Mouse (Mus musculus) yolk sac, embryonic 10.5 days (tissue): ENCODE data around the gene Gapdh.

Experiments used
- DNase-seq: peaks from one replicate; pipeline ENCODE4 v3.0.0-alpha.2; 2017; ENCODE audit warnings: low spot score

Gene Gapdh

DNA sequence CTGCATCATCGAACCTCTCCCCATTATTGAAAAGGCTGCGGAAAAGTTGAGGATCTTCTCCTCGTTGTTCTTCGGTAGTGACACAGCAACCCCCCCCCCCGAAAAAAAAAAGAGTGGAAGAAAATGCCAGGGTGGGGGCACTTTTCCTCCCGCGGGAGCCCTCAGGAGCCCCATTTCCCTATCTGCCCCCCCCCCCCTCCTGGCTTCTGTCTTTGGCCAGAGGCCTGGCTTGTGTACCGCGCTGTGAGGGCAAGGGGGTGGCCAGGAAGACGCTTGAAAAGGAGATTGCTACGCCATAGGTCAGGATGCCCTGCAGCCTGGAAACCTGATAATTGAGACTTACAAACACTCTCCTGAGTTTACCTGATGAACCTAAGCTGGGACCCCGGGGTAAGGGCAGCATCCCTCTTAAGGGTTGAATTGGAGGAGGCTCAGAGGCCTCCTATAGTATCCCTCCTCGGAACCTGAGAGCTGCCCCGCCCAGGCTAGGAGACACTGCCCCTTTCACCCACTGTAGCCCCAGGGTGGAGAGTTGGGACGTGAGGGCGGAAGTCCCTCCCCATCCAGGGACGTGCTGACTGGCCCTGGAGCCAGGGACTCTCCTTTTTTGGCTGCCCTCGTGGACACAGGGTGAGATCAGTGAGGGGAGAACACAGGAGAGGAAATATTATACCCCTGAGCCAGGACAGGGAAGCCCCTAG, at the start of gene Gapdh:
Gene Gapdh (minus strand): TSS at position 417 of the 701 bp plus-strand sequence.
- DNase-seq = peak; percentile 87

DNA sequence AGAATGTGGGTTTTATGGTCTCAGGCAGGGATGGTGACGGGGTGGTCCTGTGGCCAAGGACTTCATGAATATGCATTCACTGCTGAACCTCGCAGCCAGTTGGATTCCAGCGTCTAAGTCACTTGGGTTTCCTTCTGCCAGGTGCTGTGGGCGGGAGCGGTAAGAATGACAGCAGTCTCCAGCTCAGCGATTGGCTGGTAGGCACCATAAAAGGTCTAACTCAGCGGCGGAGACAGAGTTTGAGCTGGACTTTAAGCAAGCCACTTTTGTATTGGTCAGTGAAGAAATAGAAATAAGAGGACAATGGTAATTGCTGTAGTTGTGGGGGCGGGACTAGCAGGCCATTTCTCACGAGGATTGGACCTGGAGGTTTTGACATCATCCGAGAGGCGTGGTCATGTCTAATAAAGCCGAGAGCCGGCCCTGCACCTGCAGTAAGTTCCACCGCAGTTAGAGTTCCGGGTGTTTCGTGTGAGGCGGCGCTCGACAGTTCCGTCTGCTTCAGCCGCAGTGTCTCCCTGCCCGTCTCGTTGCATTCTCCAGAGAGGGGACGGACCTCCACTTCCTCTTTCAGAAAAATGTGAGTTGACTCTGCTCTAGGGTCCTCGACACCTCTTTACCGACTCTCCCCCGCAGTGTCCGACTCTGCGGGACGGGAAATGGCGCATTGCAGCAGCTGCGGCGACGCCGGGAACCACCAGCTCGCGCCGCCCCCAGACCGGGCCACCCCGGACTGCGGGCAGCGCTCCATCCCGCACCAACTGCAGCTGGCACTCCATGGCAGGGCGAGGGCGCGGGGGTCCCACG, 49.1 kb upstream of the Gapdh start, which contains the start of gene Vamp1:
Gene Vamp1 (plus strand): TSS at position 404 of the 807 bp plus-strand sequence.
- DNase-seq = peak; percentile 96

DNA sequence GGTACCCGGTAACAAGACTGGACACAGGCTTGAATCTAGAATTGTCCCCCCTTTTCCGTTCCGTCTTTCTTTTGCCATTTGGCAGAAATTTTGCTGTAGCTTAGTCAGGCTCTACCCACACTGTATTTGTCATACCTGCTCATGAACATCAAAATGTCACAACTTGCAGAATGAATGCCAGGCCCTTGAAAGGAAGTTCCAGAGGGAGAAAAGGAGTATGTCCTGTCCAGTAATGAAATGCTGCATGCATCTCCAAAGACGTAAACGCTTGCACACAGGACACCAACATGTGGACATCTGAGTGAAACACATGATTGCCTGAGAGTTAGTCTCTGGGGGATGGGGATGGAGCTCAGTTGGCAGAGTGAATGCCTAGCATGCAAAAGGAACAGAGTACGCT, 47.4 kb upstream of the Gapdh start:
- no peak for DNase-seq

DNA sequence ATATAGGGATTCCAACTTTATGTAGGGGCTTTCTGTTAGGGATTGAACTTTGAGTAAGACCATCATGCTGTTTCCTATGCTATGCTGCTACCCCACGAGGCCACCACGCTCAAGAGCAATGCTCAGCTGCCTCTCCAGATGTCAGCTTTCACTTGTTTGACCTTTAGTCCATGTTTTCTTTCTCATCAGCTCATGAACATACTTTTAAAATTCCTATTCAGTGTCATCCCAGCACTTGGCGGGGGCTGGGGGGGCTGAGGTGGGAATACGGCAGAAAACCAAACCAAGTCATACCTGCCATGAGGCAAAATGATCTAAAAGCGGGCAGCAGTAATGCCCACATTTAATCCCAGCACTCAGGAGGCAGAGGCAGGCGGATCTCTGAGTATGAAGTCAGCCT, 46.9 kb upstream of the Gapdh start:
- no peak for DNase-seq

DNA sequence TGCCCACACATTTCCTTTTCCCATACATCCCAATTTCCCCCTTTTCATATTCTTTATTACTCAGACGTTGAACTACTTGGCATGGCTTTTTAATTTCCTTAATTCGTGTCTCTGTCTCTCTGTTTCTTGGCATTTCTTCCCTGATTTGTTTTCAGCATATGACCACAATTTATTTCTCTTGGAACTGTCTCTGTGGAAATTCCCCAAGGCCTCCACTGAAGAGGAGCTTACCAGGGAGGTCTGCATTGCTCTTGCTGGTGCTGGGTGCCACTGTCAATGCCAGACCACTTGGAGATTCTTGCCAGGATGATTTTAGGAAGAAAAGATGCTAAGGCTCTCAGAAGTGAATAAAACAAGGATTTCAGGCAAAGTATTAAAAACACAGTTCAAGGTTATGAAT, 46.4 kb upstream of the Gapdh start:
- DNase-seq = no peak

DNA sequence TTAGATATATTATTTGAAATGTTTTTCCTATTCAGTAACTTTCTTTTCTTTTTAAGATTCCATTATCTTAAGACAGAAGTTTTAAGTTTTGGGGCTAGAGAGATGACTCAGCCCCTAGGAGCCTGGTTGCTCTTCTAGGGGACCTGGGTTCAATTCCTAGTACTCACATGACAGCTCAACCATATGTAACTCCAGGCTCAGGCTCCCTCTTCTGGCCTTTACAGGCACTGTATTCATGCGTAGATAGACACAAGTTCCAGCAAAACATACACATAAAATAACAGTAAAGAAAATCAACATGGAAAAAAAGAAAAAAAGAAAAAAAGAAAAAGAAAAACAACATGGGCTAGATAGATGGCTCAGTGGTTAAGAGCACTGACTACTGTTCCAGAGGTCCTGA, 44.2 kb upstream of the Gapdh start:
- DNase-seq = no peak

DNA sequence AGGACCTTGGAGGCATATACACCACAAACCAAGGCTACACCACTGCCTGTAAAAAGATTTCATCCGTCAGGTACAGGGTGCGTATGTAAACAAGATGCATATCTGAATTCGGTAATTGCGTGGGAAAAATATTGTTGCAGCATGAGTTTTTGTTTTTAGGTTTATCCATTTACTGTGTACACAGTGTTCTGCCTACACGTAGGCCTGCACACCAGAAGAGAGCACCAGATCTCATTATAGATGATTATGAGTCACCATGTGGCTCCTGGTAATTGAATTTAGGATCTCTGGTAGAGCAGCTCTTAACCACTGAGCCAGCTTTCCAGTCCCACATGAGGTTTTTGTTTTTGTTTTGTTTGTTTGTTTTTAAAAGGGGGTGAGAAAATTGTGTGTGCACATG, 30.9 kb upstream of the Gapdh start:
- no peak for DNase-seq

DNA sequence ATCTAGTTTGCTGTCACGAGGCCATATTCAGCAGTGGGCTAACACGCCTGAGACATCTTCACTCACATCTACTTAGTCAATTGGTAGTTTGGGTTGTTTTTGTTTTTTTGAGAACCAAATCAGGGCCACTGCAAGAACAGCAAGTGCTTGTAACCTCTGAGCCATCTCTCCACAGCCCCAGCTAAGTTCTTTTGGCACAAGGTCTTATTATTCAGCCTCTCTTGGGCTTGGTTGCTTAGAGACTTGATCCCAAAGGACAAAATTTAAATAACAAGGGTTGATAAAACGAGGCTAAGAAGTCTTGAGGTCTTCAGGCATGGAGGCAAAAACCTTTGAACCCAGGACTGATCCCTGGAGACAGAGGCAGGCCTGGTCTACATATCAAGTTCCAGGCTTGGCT, 30.0 kb upstream of the Gapdh start:
- no peak for DNase-seq

DNA sequence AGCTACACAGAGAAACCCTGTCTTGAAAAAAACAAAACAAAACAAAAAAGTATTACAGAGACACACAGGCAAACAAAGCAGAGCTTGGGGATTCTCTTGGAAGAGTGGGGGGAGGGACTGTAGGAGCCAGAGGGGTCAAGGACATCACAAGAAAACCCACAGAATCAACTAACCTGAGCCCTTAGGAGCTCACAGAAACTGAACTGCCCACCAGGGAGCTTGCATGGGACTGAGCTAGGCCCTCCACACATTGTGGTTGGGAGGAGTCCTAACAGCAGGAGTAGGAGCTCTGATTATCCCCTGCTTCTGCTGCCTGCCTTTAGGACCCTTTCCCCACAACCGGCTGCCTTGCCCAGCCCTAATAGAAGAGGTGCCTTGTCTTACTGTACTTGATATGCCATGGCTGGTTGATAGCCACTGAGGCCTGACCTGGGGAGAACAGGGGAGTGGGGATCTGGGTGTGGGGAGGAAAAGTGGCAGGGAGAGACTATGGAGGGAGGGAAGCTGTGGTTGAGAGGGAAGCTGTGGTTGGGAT, 29.3 kb upstream of the Gapdh start:
- no peak for DNase-seq

DNA sequence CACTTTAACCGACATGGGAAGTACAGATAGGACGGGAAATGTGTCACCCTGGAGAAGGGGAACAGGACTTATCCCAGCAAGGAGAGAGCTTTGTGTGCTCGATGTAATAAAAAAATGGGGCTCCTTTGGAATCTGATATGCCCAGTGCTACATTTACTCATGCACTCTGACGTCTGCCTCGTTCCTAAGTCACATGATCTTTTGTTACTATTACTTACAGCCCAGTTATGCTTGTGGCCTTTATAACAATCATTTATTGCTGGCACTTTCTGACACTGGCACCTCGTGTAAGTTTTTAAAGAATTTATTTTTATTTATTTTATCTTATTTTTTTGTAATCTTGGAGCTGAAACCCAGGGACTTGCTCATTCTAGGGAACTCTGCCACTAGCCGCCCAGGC, 27.1 kb upstream of the Gapdh start:
- DNase-seq = no peak

DNA sequence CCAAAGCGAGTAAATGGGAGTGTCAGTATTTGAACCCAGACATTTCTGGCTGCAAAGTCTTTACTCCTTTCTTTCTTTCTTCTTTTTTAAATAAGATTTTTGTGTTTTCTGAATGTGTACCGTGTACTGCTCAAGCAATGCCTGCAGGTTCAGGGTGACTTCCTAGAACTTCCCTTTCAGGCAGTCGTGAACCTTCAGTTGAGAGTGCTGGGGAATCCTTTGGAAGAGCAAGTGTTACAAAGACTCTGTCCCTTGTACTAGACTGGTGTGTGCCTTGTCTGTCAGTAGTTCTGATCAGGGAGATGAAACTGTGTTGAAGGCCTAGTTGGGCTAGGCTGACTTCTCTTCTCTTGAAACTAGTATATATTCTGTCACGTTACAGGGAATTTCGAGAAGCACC, 26.6 kb upstream of the Gapdh start:
- no peak for DNase-seq

DNA sequence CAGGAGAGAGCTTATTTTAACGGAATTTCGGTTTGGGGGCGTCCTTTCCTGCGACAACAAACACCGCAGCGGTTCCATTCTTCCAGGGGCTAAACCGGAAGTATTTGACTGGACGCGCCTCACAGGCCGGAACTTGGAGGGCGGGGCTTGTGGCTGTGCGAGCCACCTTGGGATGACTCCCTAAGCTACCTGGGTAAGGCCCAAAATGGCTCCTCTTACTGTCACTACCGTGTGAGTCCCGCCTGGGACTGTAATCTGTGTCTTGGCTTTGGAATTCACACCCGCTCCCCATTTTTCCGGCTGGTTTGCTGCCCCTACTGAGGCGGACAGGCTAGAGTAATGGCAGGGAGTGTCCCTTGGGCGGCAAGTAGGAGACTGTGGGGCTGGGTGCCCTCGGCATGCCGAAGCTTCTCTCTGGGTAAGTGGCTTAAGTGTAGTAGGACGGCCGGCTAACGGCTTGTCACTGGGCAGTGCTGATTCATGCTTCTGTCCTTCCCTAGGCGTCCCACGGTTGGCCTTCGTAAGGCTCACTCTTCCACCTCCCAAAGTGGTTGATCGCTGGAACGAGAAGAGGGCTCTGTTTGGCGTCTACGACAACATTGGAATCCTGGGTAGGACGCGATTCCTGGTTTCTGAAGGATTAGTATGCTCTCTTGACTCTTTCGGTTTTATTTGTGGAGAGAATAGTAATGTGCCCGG, 25.9 kb upstream of the Gapdh start:
- DNase-seq = peak; percentile 96

DNA sequence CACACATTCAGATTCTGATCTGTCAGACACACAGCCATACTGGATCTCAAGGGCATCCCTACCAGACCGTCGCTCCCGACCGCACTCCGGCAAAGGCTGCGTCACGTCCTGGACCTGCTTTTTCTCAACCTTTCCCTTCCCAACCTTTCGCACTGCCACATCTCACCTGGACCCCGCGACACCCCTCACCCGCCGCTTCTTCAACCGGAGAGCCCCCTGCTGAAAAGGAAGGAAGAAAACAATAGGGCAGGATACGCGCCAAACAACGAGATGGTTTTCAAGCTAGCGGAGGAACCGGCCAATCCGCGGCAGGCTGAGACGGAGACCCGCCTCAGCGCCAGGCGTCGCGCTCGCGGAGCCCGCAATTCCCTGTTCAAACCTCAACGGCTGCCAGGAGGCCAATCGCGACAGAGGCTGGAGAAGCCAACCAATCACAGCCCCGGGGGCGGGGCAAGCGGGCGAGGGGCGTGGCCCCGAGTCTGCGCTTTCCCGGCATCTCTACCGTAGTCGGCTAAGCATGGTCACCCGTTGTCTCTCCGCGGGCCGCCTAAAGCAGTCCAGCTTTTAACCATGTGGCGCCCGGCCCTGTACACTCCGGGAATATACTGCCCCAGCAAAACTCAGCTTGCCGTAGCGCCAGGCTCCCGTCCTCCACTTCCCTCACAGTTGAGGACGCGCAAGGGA, 25.2 kb upstream of the Gapdh start, which contains the start of the genes Ncapd2 and Mrpl51:
Gene Ncapd2 (minus strand): TSS at position 370 of the 684 bp plus-strand sequence.
Gene Mrpl51 (plus strand): TSS at position 470 of the 684 bp plus-strand sequence.
- DNase-seq = peak; percentile 99

DNA sequence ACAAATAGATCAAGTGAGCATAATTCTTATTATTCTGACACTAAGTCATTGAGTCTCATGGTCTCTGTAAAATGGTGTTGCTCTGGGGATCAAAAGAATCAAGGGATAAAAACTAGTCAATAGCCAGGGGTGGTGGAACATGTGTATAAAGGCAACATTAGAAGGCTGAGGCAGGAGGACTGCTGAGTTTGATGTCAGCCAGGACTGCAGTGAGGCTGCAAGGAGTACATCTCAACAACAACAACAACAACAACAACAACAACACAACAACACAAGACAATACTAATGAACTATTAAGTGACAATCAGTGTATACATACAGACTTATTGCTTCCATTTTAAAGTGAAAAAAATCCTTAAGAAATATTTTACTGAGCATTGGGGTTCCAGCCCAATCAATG, 24.5 kb upstream of the Gapdh start:
- DNase-seq = no peak

DNA sequence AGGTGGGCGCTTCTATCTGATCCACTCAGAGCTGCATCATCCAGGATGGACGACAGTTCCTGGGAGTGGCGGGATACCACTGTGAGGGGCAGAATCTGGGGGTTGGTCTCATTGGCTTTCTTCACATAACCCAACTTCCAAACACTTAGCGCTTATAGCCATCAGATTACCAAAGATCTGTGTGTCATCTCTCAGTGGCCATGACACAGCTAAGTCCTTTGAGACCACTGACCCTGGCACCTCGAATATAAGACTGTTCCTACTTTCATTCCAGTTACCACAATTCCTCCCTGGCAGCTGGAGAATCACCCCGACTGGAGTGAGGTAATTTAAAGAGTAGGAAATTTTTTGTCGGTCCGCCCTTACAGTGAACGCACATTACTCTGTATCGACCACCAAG, 19.9 kb upstream of the Gapdh start:
- no peak for DNase-seq

DNA sequence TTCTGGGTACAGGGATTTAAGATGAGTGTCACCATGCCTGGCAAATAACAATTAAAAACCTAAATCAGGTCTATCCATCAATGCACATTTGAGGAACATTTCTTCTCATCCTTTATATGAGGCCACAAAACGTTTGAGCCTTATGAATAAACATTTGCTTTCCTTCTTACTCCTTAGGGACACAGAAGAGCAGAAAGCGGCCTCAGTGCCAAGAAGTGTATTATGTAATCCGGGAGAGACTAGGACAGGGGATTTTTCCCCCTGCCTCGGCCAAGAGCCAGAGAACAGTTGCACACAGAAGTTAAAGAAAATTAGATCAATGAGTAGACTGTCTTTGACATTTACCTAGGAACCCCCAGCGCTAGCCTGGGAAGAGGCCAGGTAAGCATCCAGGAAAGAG, 15.9 kb upstream of the Gapdh start:
- DNase-seq = no peak

DNA sequence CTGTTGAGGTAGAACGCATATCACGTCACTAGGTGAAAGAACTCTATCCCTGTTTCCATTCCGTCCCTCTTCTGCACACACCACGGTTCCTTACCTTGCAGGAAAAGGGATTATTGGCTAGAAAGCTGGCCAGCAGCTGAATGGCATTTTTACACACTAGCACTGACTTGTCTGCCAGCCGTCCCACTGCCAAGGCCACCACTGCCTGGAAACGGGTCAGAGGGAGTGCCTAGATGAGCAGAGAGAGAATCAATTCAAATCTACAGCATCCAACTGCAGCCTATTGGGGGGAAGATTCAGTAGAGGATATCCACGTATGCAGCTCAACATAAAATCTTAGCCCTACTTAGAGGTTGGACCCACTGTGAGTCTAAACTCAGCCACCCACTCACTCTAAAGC, 13.3 kb upstream of the Gapdh start:
- no peak for DNase-seq

DNA sequence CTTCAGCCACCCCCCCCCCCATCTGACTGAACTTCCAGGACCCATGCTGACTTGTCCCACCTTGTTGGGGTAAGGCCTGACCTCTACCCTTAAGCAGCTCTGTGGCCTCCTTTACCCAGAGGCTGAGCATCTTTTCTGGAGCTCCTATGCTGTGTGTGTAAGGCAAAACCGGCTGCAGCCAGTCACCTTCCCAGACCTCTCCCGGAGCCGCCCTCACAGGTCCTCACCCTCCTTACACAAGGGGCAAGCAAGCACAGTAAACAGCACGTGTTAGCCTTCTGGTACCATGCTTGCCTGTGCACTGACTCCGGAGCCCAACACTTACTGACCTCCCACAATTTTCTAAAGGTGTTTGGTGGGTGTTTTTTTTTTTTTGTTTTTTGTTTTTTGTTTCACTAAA, 9.2 kb upstream of the Gapdh start:
- no peak for DNase-seq

DNA sequence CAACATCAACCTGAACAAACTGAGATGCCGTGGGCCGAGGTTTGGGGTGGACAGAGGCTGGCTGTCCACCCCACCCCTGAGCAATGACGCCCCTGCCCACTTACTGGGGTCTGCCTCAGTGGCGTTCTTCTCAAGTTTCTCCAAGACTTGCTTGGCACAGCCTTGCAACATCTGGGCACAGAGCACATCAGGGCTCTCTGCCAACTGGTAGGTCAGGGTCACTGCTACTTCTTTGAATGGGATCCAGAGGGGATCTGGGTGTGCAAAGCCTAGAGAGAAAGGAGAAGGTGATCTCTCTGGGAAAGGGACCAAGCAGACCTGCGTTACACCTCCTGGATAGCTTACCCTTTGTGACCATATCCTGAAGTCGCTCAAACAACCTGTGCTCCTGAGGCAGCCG, 7.0 kb upstream of the Gapdh start:
- DNase-seq = no peak

DNA sequence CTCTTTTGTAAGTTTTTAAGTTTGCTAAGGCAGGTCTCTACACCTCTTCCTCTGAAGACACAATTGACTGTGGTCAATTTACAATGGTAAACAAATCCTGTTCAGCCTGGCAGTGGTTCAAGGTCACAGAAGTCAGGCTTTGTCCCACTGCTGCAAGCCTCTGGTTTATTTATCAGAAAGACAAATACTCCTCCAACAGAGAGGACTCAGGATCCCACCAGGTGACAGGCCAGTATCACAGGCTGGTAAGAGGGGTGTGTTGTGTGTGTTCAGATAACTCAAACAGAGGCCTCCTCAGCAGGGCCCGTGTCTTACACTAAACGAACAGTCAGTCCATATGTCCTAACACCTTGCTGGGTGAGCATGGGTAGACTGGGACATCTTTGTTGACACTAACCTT, 6.2 kb upstream of the Gapdh start:
- peak; percentile 20 for DNase-seq

DNA sequence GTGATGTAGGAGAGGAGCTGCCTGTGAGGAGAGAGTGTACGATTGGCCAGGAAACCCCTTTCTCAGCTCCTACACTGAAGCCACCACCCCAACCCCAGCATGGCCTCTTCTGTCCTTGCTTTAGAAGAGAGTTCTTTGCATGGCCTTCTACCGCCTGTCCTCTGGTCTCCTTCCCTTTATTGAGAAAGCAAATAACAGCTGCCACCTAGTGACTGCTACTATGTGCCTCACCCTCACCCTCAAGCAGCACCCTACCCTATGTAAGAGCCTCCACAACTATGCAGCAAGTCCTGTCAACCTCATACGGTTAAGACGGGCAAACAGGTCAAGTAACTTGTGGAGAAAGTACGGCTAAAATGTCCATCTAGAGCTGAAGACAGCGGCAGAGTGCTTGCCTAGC, 3.9 kb upstream of the Gapdh start:
- DNase-seq = no peak

DNA sequence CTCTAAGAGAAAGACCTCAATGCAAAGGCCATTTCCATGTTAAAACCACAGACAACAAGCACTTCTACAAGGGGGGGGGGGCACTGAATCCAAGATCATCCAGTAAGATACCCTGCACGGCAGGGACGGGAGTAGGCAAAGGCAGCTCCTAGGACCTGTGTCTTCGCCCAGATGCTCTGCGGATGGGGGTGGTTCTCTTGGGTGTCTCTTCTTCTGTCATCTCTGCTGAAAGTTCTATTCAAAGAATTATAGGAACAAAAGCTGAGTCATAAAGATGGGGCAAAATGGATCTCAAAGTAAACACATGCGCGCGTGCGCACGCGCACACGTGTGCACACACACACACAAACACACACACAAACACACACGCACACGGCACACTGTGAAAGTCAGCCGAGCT, 1.8 kb upstream of the Gapdh start:
- no peak for DNase-seq
